Mouse (Mus musculus): Measurements from ENCODE around the gene Hyal3. TPM values are rescaled to one million over a fixed set of nuclear protein-coding genes. Genes with fewer than 3 reads are reported as not detected.

The Hyal3 gene
- polyA plus RNA-seq, 1 experiment from 2014 or later: 1.3 TPM

DNA sequence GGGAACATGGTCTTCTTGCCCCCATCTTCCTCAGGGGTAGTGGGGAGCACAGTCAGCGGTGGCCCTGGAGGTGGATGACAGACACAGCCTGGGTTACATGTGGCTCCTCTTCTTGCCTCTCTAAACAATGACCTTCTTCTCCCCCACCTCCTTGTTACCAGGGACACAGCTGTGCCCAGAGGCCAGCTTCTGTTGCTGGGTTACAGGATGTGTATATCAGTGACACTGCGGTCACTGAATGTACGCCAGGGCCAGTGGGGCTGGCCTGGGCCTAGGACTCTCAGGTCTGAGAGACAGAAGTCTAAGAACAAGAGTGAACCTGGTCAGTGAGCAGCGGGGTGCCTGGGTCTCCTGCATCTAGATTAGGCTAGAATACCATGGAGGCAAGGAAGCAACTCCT, 34.4 kb downstream of the Hyal3 start:
- no peak overlapping the region for H3K9ac ChIP-seq (ENCODE audit: low read depth, low read length)
- 76% methylated on average over 4 of the region's 4 CpGs for WGBS
- no peak overlapping the region for H3K4me3 ChIP-seq (replicated peaks; ENCODE audit: low read depth, low read length)
- no peak for TF ChIP-seq CTCF (IDR thresholded peaks at IDR 0.05; ENCODE audit: low read depth)
- no peak overlapping the region for H3K4me2 ChIP-seq (ENCODE audit: low read length)
- H3K36me3 ChIP-seq (ENCODE audit: insufficient read depth, low read length): peaks cover 49% of the 10 kb centered on the region
- H3K9me3 ChIP-seq (replicated peaks; ENCODE audit: low read length): no peaks in the 10 kb centered on the region
- H3K4me1 ChIP-seq (replicated peaks; ENCODE audit: insufficient read depth, low read length): peaks cover 25% of the 10 kb centered on the region
- H3K27me3 ChIP-seq (ENCODE audit: insufficient read depth, low read length): no peaks in the 10 kb centered on the region
- H3K27ac ChIP-seq: no peak overlapping the region
- DNase-seq (ENCODE audit: low spot score): no peak
- ATAC-seq (replicated peaks; ENCODE audit: low FRiP score, low read depth): no peak

DNA sequence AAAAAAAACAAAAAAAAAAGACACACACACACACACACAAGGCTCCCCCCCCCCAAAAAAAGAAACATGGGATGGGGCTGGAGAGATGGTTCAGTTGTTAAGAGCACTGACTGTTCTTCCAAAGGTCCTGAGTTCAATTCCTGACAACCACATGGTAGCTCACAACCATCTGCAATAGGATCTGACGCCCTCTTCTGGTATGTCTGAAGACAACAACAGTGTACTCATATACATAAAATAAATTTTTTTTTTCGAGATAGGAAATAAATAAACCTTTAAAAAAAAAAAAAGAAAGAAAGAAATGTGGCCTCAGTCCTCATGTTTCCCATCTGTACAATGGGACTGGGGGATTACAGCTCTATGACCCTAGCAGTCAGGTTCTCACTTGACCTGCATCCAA, 36.8 kb downstream of the Hyal3 start:
- WGBS: 89% methylated on average over 2 of the region's 2 CpGs
- H3K4me2 ChIP-seq (ENCODE audit: low read length): no peak overlapping the region
- DNase-seq (ENCODE audit: low spot score) (no peak), ATAC-seq (replicated peaks; ENCODE audit: low FRiP score, low read depth) (no peak)
- H3K9ac ChIP-seq (ENCODE audit: low read depth, low read length): no peak overlapping the region
- peaks cover 54% of the 10 kb centered on the region for H3K36me3 ChIP-seq (ENCODE audit: insufficient read depth, low read length)
- no peak overlapping the region for H3K4me3 ChIP-seq (replicated peaks; ENCODE audit: low read depth, low read length)
- no peaks in the 10 kb centered on the region for H3K9me3 ChIP-seq (replicated peaks; ENCODE audit: low read length)
- peak; percentile 44 for TF ChIP-seq CTCF (IDR thresholded peaks at IDR 0.05; ENCODE audit: low read depth)
- H3K4me1 ChIP-seq (replicated peaks; ENCODE audit: insufficient read depth, low read length): peaks cover 23% of the 10 kb centered on the region; the same call in 1 of the 2 replicates
- no peak overlapping the region for H3K27ac ChIP-seq
- no peaks in the 10 kb centered on the region for H3K27me3 ChIP-seq (ENCODE audit: insufficient read depth, low read length)

DNA sequence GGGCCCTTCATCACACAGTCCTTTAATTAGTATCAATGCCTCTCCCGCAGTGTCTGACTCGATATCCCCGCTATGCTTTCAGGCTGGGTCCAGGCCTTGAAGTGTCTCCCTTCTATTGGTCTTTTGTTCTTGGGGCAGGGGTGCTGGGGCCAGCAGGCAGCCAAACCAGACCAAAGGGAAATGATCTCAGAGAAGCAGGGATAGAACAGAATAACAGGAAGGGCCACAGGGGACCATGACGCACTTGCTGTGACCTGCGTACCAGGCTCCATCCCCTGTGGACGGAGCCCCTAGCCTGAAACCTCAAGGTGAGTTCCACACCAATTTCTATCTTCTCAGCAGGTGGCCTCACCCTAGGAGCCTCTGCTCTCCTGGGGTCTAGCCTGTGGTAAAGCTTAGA, 37.5 kb downstream of the Hyal3 start:
- Histone ChIP-seq H3K27ac (peak overlapping the region; percentile 89), H3K4me1 (replicated peaks; ENCODE audit: insufficient read depth, low read length) (peaks cover 23% of the 10 kb centered on the region; the same call in 1 of the 2 replicates), H3K4me2 (ENCODE audit: low read length) (no peak overlapping the region), H3K9me3 (replicated peaks; ENCODE audit: low read length) (no peaks in the 10 kb centered on the region), H3K9ac (ENCODE audit: low read depth, low read length) (no peak overlapping the region), H3K4me3 (replicated peaks; ENCODE audit: low read depth, low read length) (no peak overlapping the region), H3K36me3 (ENCODE audit: insufficient read depth, low read length) (peaks cover 54% of the 10 kb centered on the region), H3K27me3 (ENCODE audit: insufficient read depth, low read length) (no peaks in the 10 kb centered on the region)
- 84% methylated on average over 6 of the region's 6 CpGs for WGBS
- no peak for DNase-seq (ENCODE audit: low spot score)
- no peak for TF ChIP-seq CTCF (IDR thresholded peaks at IDR 0.05; ENCODE audit: low read depth)
- no peak for ATAC-seq (replicated peaks; ENCODE audit: low FRiP score, low read depth)

DNA sequence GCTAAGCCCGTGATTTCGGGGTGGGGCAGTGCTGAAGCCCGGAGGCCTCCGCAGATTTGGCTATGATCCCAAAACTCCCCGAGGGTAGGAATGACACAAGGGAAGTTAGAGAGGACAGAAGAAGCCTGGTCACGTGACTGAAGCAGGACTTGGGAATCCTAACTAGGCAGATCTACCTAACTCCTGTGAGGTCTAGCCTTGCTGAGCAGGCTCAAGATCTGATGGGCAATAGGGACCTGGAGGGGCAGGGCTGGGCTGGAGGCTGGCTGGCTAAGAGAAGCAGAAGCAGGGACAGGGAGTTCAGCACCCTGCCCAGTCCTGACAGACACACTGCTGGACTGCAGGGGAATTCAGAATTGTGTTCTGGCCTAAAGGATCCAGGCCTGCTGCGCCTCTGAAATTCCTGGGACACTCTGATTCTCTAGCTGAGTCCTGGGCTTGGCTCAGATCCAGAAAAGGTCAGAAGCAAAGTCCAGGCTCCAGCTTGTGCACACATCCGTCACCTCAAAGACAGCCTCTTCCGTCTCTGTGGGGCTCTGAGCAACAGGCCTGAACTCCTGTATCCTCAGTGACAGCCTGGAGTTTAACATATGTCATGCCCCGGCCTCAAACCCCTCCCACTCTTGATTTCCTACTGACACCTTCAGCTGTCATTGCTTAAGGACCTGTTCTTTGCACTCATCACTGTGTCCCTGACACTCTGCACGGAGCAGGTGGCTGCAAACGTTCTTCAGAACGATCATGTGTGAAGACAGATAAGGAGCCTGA, 38.3 kb downstream of the Hyal3 start:
- DNase-seq (ENCODE audit: low spot score): peak; percentile 90
- no peak overlapping the region for H3K4me3 ChIP-seq (replicated peaks; ENCODE audit: low read depth, low read length)
- H3K36me3 ChIP-seq (ENCODE audit: insufficient read depth, low read length): peaks cover 55% of the 10 kb centered on the region

DNA sequence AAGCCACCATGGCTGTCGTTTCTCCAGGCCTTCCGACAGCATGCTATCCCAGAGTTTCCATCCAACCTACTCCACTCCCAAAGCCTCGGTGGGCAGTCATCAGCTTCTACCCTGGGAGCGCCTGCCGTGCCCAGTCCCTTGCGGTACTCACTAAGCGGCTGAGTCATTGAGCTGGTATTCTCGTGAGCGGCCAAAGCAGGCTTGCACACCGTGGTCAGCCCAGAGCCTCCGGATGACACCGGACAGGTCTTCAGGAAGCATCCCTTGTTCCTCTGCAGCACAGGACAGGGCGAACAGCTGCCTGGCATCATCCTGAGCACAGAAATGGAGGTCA, 38.9 kb downstream of the Hyal3 start:
- Histone ChIP-seq H3K27me3 (ENCODE audit: insufficient read depth, low read length) (no peaks in the 10 kb centered on the region), H3K4me1 (replicated peaks; ENCODE audit: insufficient read depth, low read length) (peaks cover 23% of the 10 kb centered on the region; the same call in 1 of the 2 replicates), H3K36me3 (ENCODE audit: insufficient read depth, low read length) (peaks cover 50% of the 10 kb centered on the region), H3K9ac (ENCODE audit: low read depth, low read length) (no peak overlapping the region), H3K27ac (peak overlapping the region; percentile 89), H3K4me2 (ENCODE audit: low read length) (no peak overlapping the region), H3K9me3 (replicated peaks; ENCODE audit: low read length) (no peaks in the 10 kb centered on the region), H3K4me3 (replicated peaks; ENCODE audit: low read depth, low read length) (no peak overlapping the region)
- ATAC-seq (replicated peaks; ENCODE audit: low FRiP score, low read depth) (peak; percentile 34), DNase-seq (ENCODE audit: low spot score) (no peak)
- WGBS: 59% methylated on average over 13 of the region's 13 CpGs
- no peak for TF ChIP-seq CTCF (IDR thresholded peaks at IDR 0.05; ENCODE audit: low read depth)

More for the DNA sequence above, 38.3 kb downstream of the Hyal3 start:
- H3K9me3 ChIP-seq (replicated peaks; ENCODE audit: low read length): no peaks in the 10 kb centered on the region
- H3K4me1 ChIP-seq (replicated peaks; ENCODE audit: insufficient read depth, low read length): peaks cover 23% of the 10 kb centered on the region; the same call in 1 of the 2 replicates
- no peak overlapping the region for H3K4me2 ChIP-seq (ENCODE audit: low read length)
- H3K27ac ChIP-seq: peak overlapping the region; percentile 89
- 36% methylated on average over 13 of the region's 13 CpGs for WGBS
- ATAC-seq (replicated peaks; ENCODE audit: low FRiP score, low read depth): peak; percentile 84
- TF ChIP-seq CTCF (IDR thresholded peaks at IDR 0.05; ENCODE audit: low read depth): no peak
- H3K27me3 ChIP-seq (ENCODE audit: insufficient read depth, low read length): no peaks in the 10 kb centered on the region
- peak overlapping the region; percentile 23; the same call in 1 of the 2 replicates for H3K9ac ChIP-seq (ENCODE audit: low read depth, low read length)

DNA sequence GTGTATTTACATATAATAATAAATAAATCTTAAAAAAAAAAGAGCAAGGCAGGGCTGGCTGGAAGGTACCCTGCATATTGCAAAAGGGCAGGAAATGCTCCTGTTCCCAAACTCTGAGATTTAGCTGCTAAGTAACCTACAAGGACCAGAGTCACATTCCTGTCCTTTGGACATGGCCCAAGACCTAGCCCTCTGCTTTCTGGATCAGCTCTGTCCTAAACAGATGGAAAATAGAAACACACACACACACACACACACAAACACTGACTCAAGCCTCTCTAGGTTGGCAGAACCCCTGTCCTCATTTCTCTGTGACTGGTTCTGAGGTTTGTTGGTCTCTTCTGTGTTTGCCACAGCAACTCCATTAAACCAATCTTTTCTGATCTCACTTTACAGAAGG, 40.3 kb downstream of the Hyal3 start:
- Histone ChIP-seq H3K9ac (ENCODE audit: low read depth, low read length) (no peak overlapping the region), H3K4me3 (replicated peaks; ENCODE audit: low read depth, low read length) (no peak overlapping the region), H3K27me3 (ENCODE audit: insufficient read depth, low read length) (no peaks in the 10 kb centered on the region), H3K4me2 (ENCODE audit: low read length) (no peak overlapping the region), H3K9me3 (replicated peaks; ENCODE audit: low read length) (no peaks in the 10 kb centered on the region), H3K27ac (peak overlapping the region; percentile 6; the same call in 1 of the 2 replicates), H3K4me1 (replicated peaks; ENCODE audit: insufficient read depth, low read length) (peaks cover 23% of the 10 kb centered on the region; the same call in 1 of the 2 replicates), H3K36me3 (ENCODE audit: insufficient read depth, low read length) (peaks cover 35% of the 10 kb centered on the region)
- DNase-seq (ENCODE audit: low spot score): no peak
- no peak for TF ChIP-seq CTCF (IDR thresholded peaks at IDR 0.05; ENCODE audit: low read depth)
- no peak for ATAC-seq (replicated peaks; ENCODE audit: low FRiP score, low read depth)

Measured in kidney, postnatal 0 days (tissue).